Mouse (Mus musculus) forebrain, postnatal 0 days (tissue): ENCODE measurements around the gene Tff2. TPM values are rescaled to one million over a fixed set of nuclear protein-coding genes. Genes with fewer than 3 reads are reported as not detected.
A peak's percentile ranks its signal among the peaks of the same experiment; 100 is the strongest.

Experiments used
- ATAC-seq: fragments of 200-750 bp; cut with Nextera tagmentation; 2 replicates; pipeline ENCODE4 v1.8.0; 2017; ENCODE audit warnings: mild to moderate bottlenecking, moderate library complexity
- DNase-seq: peaks from one replicate; pipeline ENCODE4 v3.0.0-alpha.2; 2015
- H3K27ac ChIP-seq: fragments of 300-500 bp; sonication (generic); 2 replicates; pipeline ENCODE4 v1.5.1; 2014; ENCODE audit warnings: low read depth, mild to moderate bottlenecking, antibody characterized with exemption, low read length, moderate library complexity, mixed read lengths
- H3K27me3 ChIP-seq: fragments of 300-500 bp; sonication (generic); 2 replicates; pipeline ENCODE4 v1.6.1; 2014; ENCODE audit warnings: mild to moderate bottlenecking, low read length, mixed read lengths; ENCODE audit not compliant: insufficient read depth
- H3K36me3 ChIP-seq: fragments of 300-500 bp; sonication (generic); 2 replicates; pipeline ENCODE4 v1.6.1; 2014; ENCODE audit warnings: mild to moderate bottlenecking, moderate library complexity; ENCODE audit not compliant: insufficient read depth
- H3K4me1 ChIP-seq: fragments of 300-500 bp; sonication (generic); 2 replicates; pipeline ENCODE4 v1.6.1; 2014; ENCODE audit warnings: antibody characterized with exemption; ENCODE audit not compliant: insufficient read depth
- H3K4me2 ChIP-seq: fragments of 300-500 bp; sonication (generic); 2 replicates; pipeline ENCODE4 v1.6.1; 2014; ENCODE audit warnings: low read depth, mild to moderate bottlenecking, moderate library complexity
- H3K4me3 ChIP-seq: fragments of 300-500 bp; sonication (generic); 2 replicates; pipeline ENCODE4 v1.5.1; 2014; ENCODE audit warnings: low read depth, low read length, mixed read lengths
- H3K9ac ChIP-seq: fragments of 300-500 bp; sonication (generic); 2 replicates; pipeline ENCODE4 v1.6.1; 2014; ENCODE audit warnings: mild to moderate bottlenecking
- H3K9me3 ChIP-seq: fragments of 300-500 bp; sonication (generic); 2 replicates; pipeline ENCODE4 v1.6.1; 2016; ENCODE audit warnings: low read length
- CTCF ChIP-seq: sonication (generic); IDR thresholded peaks from 2 replicates; pipeline ENCODE4 v1.5.1; 2016; ENCODE audit warnings: antibody characterized with exemption, control low read depth, low read depth
- WGBS: fragments of 180-500 bp; shearing (Covaris S2); extraction: QIAGEN DNeasy Blood & Tissue Kit; methylation state at CpG from one replicate; pipeline ENCODE4 v1.1.7; 2014; 5-methylcytosine and 5-hydroxymethylcytosine counted together
- polyA plus RNA-seq: library from polyadenylated mRNA; unstranded; fragments of >200 nt; fragmentation: Nextera tagmentation; extraction: Ambion mirVana; gene quantifications from 2 replicates; pipeline ENCODE4 v1.2.1, GENCODE M21; 2015
- total RNA-seq: library from RNA; depleted of rRNA; stranded (reverse); fragments of >200 nt; gene quantifications from 2 replicates; pipeline ENCODE4 v1.2.3, GENCODE M21; 2014; rRNA removed

Tff2 gene
- total RNA-seq (not detected in 2 replicates), polyA plus RNA-seq (not detected in 2 replicates)

- no peak for ATAC-seq
- WGBS, result 55% methylated on average over 15 of the region's 15 CpGs
- DNase-seq, result no peak
- Histone ChIP-seq H3K36me3 (no peaks in the 10 kb centered on the region), H3K27me3 (no peaks in the 10 kb centered on the region), H3K9ac (no peak within 1 kb of the TSS), H3K27ac (no peak within 1 kb of the TSS), H3K4me1 (no peaks in the 10 kb centered on the region), H3K4me2 (no peak within 1 kb of the TSS), H3K4me3 (no peak within 1 kb of the TSS), H3K9me3 (no peaks in the 10 kb centered on the region)
- TF ChIP-seq CTCF, result no peak
Measured at GRCm38 (mm10) chr17:31144040-31145037, at the start of gene Tff2. TSS of gene Tff2 (minus strand) at chr17:31144282.

DNA sequence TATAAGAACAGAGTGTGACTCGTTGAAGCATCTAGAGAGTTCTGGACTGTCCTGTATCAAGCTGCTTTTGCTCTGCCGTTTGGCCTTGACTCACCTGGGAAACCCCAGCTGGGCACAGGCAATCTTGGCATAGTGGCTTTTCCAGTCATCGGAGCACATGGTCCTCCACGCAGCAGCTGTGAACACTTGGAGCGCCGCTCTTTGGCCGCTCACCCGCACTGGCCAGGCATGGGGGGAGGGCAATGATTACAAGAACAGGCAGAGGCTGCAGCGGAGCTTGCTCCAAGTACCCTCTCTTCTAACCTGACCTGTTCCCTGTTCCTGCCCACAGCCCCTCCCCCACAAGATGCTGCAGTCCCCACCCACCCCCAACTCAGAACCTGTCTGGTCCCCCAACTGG is 49.3 kb upstream of the Tff2 start:
- DNase-seq (no peak), ATAC-seq (no peak)
- Histone ChIP-seq H3K4me3 (no peak overlapping the region), H3K27ac (no peak overlapping the region), H3K27me3 (no peaks in the 10 kb centered on the region), H3K4me2 (no peak overlapping the region), H3K4me1 (no peaks in the 10 kb centered on the region), H3K9ac (no peak overlapping the region), H3K9me3 (no peaks in the 10 kb centered on the region), H3K36me3 (no peaks in the 10 kb centered on the region)
- no peak for TF ChIP-seq CTCF
- 90% methylated on average over 9 of the region's 9 CpGs for WGBS

- no peak for ATAC-seq
- Histone ChIP-seq H3K36me3 (no peaks in the 10 kb centered on the region), H3K9me3 (no peaks in the 10 kb centered on the region), H3K4me3 (no peak overlapping the region), H3K4me1 (no peaks in the 10 kb centered on the region), H3K27ac (no peak overlapping the region), H3K9ac (no peak overlapping the region), H3K27me3 (no peaks in the 10 kb centered on the region), H3K4me2 (no peak overlapping the region)
- WGBS, result 77% methylated on average over 2 of the region's 2 CpGs
- no peak for DNase-seq
- no peak for TF ChIP-seq CTCF
Measured at GRCm38 (mm10) chr17:31192663-31193062, 48.6 kb upstream of the Tff2 start.

- Histone ChIP-seq H3K9ac (no peak overlapping the region), H3K4me3 (no peak overlapping the region), H3K27me3 (no peaks in the 10 kb centered on the region), H3K27ac (no peak overlapping the region), H3K4me1 (no peaks in the 10 kb centered on the region), H3K4me2 (no peak overlapping the region), H3K9me3 (no peaks in the 10 kb centered on the region), H3K36me3 (no peaks in the 10 kb centered on the region)
- no peak for DNase-seq
- no peak for ATAC-seq
- WGBS, result 69% methylated on average over 8 of the region's 8 CpGs
- no peak for TF ChIP-seq CTCF
Measured at GRCm38 (mm10) chr17:31191825-31192224, 47.7 kb upstream of the Tff2 start.

DNA sequence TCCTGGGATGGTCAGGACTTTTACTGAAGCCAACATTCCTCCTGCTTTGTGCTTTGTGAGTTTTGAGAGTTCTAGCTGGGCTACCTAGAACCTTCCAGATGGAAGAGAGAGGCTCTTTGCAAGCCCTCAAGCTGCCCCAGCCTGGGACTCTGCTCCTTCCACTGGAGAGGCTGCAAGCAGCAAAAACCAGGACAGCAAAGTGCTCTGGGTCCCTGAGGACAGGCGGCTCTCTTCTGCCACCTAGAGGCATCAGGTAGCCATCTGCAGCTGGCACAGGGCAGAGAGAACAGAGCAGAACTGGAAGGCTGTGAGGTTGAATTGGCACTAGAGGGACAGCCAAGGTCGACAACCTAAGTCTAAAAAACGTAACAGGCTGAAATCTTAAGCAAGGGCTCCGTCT is 43.3 kb upstream of the Tff2 start:
- 20% methylated on average over 4 of the region's 4 CpGs for WGBS
- peak; percentile 54; the same call in 1 of the 2 replicates for ATAC-seq
- peak; percentile 89 for TF ChIP-seq CTCF
- Histone ChIP-seq H3K4me1 (no peaks in the 10 kb centered on the region), H3K9me3 (no peaks in the 10 kb centered on the region), H3K27ac (no peak overlapping the region), H3K27me3 (no peaks in the 10 kb centered on the region), H3K4me3 (no peak overlapping the region), H3K4me2 (no peak overlapping the region), H3K9ac (no peak overlapping the region), H3K36me3 (no peaks in the 10 kb centered on the region)
- peak; percentile 75 for DNase-seq

- Histone ChIP-seq H3K36me3 (no peaks in the 10 kb centered on the region), H3K4me2 (no peak overlapping the region), H3K4me1 (no peaks in the 10 kb centered on the region), H3K4me3 (no peak overlapping the region), H3K9me3 (no peaks in the 10 kb centered on the region), H3K27me3 (no peaks in the 10 kb centered on the region), H3K9ac (no peak overlapping the region), H3K27ac (no peak overlapping the region)
- WGBS, result 86% methylated on average over 12 of the region's 12 CpGs
- DNase-seq (no peak), ATAC-seq (no peak)
- no peak for TF ChIP-seq CTCF
Measured at GRCm38 (mm10) chr17:31184269-31184990, 40.3 kb upstream of the Tff2 start.
